Mouse (Mus musculus): ENCODE results near the gene Slc8a2.

Gene Slc8a2

DNA sequence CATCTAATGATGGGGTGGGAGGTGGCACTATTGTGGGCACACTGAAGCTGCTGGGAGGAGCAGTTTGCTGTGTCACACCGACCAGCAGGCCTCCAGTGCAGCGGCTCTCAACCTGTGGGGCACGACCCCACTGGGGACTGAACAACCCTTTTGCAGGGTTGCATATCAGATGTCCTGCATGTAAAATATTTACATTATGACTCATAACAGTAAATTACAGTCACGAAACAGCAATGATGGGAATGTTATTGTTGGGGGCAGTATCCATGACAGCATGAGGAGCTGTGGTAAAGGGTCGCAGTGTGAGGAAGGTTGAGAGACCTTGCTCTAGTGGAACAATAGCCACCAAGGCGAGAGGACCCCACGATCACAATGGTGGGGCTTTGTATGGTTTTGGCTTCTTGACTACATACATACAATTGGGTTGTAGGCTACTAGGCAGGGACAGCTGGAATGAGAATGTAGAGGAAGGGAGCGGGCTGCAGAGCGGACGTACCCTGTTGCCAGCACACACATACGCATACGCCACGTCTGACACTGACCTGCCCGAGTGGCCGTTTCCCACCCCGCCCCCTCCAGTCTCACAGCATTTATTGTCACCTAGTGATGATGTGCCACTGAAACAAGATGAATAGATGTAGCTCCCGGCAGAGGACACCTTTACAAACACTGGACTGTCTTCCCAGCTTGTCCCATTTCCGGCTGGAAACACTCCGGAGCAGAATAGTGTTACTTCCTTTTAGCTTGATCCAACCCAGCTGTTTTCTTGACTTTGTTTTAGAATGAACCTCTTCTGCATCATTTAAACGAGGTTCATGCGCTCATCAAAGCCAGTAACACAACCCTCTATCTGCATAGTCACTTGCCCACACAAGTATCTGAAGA, 79.4 kb downstream of the Slc8a2 start:
- peak; percentile 68 for DNase-seq (ENCODE audit: extremely low read depth, insufficient read length, low spot score)

Data from 3134 (cell line).